Mouse (Mus musculus): ENCODE results near the gene Il13.

GRCm38 (mm10) chr11:53618619-53619198 is 15.8 kb downstream of the Il13 start, which contains the start of gene Il4:
- TF ChIP-seq POLR2A (IDR thresholded peaks at IDR 0.05; ENCODE audit: low read depth, low read length) (no peak), CTCF (IDR thresholded peaks at IDR 0.05; ENCODE audit: extremely low read depth, insufficient read depth, insufficient read length, insufficient replicate concordance) (no peak)
